Mouse (Mus musculus) G1E (cell line): ENCODE data around the gene Cs. TPM values are rescaled to one million over a fixed set of nuclear protein-coding genes. Genes with fewer than 3 reads are reported as not detected.
A peak's percentile ranks its signal among the peaks of the same experiment; 100 is the strongest.

Experiments
- ATAC-seq: 2 replicates; pipeline ENCODE4 v1.8.0; 2016; ENCODE audit warnings: mild to moderate bottlenecking; ENCODE audit not compliant: insufficient number of reproducible peaks, poor library complexity, low FRiP score, severe bottlenecking; ENCODE audit errors: extremely low read depth
- DNase-seq: peaks from one replicate; pipeline ENCODE4 v3.0.0; 2012; ENCODE audit warnings: low spot score
- H3K27me3 ChIP-seq: 2 replicates; pipeline ENCODE4 v1.6.1; 2012; ENCODE audit warnings: mild to moderate bottlenecking, low read length, inconsistent platforms; ENCODE audit not compliant: insufficient read depth
- H3K36me3 ChIP-seq: replicated peaks from 2 replicates; pipeline ENCODE3; 2012; ENCODE audit warnings: mild to moderate bottlenecking, inconsistent platforms
- H3K4me1 ChIP-seq: 2 replicates; pipeline ENCODE4 v1.6.1; 2012; ENCODE audit warnings: low read depth, low read length, inconsistent platforms, mixed read lengths; ENCODE audit not compliant: insufficient read depth
- H3K4me3 ChIP-seq: 2 replicates; pipeline ENCODE4 v1.5.1; 2012; ENCODE audit warnings: low read depth, mild to moderate bottlenecking, inconsistent platforms, low read length, moderate library complexity, mixed read lengths
- H3K9me3 ChIP-seq: replicated peaks from 2 replicates; pipeline ENCODE4 v1.6.1; 2012; ENCODE audit warnings: inconsistent platforms
- CTCF ChIP-seq: IDR thresholded peaks from 2 replicates; pipeline ENCODE4 v1.5.1; 2012; ENCODE audit warnings: low read depth, low read length, inconsistent platforms, mixed read lengths
- GATA1 ChIP-seq: IDR thresholded peaks from 2 replicates; pipeline ENCODE4 v1.6.1; 2012; ENCODE audit warnings: borderline replicate concordance, low read length, inconsistent platforms, mixed read lengths
- GATA2 ChIP-seq: IDR thresholded peaks from 2 replicates; pipeline ENCODE4 v1.6.1; 2012; ENCODE audit warnings: low read depth, low read length, inconsistent platforms, borderline replicate concordance
- POLR2AphosphoS5 ChIP-seq: IDR thresholded peaks from 2 replicates; pipeline ENCODE4 v1.6.1; 2012; ENCODE audit warnings: low read depth, low read length, inconsistent platforms; ENCODE audit not compliant: insufficient replicate concordance
- TAL1 ChIP-seq: conservative IDR thresholded peaks from 2 replicates; pipeline ENCODE4 v1.6.1; 2012; ENCODE audit warnings: low read depth, low read length, inconsistent platforms, mixed read lengths
- polyA plus RNA-seq: library from polyadenylated mRNA; stranded (reverse); fragments of >175 nt; gene quantifications from 2 replicates; pipeline ENCODE4 v1.2.3, GENCODE M21; 2012
- total RNA-seq, 2 experiments: library from RNA; stranded (forward) in 1 of 2; stranded (reverse) in 1 of 2; fragments of 200-1000 nt in 1 of 2; fragments of >200 nt in 1 of 2; fragmentation: Nextera tagmentation in 1 of 2; gene quantifications; 2 replicates each; pipeline ENCODE4 v1.2.3; 2014 to 2017

The Cs gene
- total and polyA plus RNA-seq, 3 experiments: 56.6 to 323 (median 175) TPM

DNA sequence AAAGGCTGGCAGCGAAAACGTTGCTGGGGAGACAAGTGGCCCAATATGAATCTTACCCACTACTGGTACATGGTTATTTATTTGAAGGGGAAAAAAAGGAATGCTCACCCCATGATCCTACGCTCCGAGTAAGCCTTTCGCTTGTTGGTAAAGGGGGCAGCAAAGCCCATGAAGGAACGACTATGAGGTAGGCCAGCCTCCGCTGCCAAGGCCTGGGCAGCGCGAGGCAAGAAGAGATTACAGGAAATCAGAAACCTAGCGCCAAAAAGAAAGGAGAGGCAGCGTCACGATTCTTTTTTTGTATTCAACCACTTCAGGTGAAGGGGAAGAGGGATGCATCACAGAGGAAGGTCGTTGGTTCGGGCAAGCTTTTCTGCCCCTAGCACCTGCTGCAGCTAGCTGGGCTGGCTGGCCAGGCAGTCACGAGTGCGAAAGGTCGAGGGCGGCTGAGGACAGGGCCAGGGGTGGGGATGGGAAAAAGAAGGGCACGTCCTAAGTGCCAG lies 30.4 kb downstream of the Cs start:
- no peak for ATAC-seq

GRCm38 (mm10) chr10:128368402-128369217 lies 31.1 kb downstream of the Cs start, which contains the start of gene Coq10a:
Gene Coq10a (minus strand): TSS chr10:128368997.
- DNase-seq (peak; percentile 83), ATAC-seq (peak; percentile 76)
- TF ChIP-seq POLR2AphosphoS5 (no peak), CTCF (no peak), GATA1 (no peak), TAL1 (no peak), GATA2 (no peak)
- Histone ChIP-seq H3K36me3 (peaks cover 25% of the 10 kb centered on the region), H3K9me3 (no peaks in the 10 kb centered on the region), H3K4me3 (peak within 1 kb of the TSS; percentile 82), H3K27me3 (no peaks in the 10 kb centered on the region), H3K4me1 (peaks cover 56% of the 10 kb centered on the region)

More for the DNA sequence above, 30.4 kb downstream of the Cs start:
- TF ChIP-seq GATA1 (no peak), GATA2 (no peak), CTCF (no peak), TAL1 (no peak), POLR2AphosphoS5 (no peak)
- Histone ChIP-seq H3K27me3 (no peaks in the 10 kb centered on the region), H3K9me3 (no peaks in the 10 kb centered on the region), H3K4me1 (peaks cover 50% of the 10 kb centered on the region), H3K4me3 (peak overlapping the region; percentile 82), H3K36me3 (peaks cover 31% of the 10 kb centered on the region)
- no peak for DNase-seq

GRCm38 (mm10) chr10:128369218-128369543 lies 31.6 kb downstream of the Cs start:
- Histone ChIP-seq H3K9me3 (no peaks in the 10 kb centered on the region), H3K4me1 (peaks cover 57% of the 10 kb centered on the region), H3K4me3 (peak overlapping the region; percentile 82), H3K36me3 (peaks cover 22% of the 10 kb centered on the region), H3K27me3 (no peaks in the 10 kb centered on the region)
- ATAC-seq (no peak), DNase-seq (no peak)
- no peak for TF ChIP-seq GATA1
- no peak for TF ChIP-seq TAL1
- TF ChIP-seq POLR2AphosphoS5: no peak
- no peak for TF ChIP-seq GATA2
- TF ChIP-seq CTCF: no peak

- Histone ChIP-seq H3K4me3 (peak overlapping the region; percentile 82), H3K36me3 (peaks cover 18% of the 10 kb centered on the region), H3K27me3 (no peaks in the 10 kb centered on the region), H3K9me3 (no peaks in the 10 kb centered on the region), H3K4me1 (peaks cover 57% of the 10 kb centered on the region)
- DNase-seq (no peak), ATAC-seq (no peak)
- no peak for TF ChIP-seq CTCF
- no peak for TF ChIP-seq GATA1
- no peak for TF ChIP-seq GATA2
- TF ChIP-seq POLR2AphosphoS5: no peak
- TF ChIP-seq TAL1: no peak
Observed at GRCm38 (mm10) chr10:128369599-128369998, 32.1 kb downstream of the Cs start.

GRCm38 (mm10) chr10:128370021-128370420 lies 32.5 kb downstream of the Cs start:
- no peaks in the 10 kb centered on the region for H3K27me3 ChIP-seq
- no peak overlapping the region for H3K4me3 ChIP-seq
- H3K4me1 ChIP-seq: peaks cover 57% of the 10 kb centered on the region
- DNase-seq: no peak
- no peak for TF ChIP-seq CTCF
- TF ChIP-seq GATA2: no peak
- TF ChIP-seq GATA1: no peak
- no peak for TF ChIP-seq POLR2AphosphoS5
- TF ChIP-seq TAL1: no peak
- H3K9me3 ChIP-seq: no peaks in the 10 kb centered on the region
- H3K36me3 ChIP-seq: peaks cover 15% of the 10 kb centered on the region
- no peak for ATAC-seq

- ATAC-seq (no peak), DNase-seq (no peak)
- Histone ChIP-seq H3K27me3 (no peaks in the 10 kb centered on the region), H3K4me1 (peaks cover 57% of the 10 kb centered on the region), H3K9me3 (no peaks in the 10 kb centered on the region), H3K36me3 (peaks cover 9% of the 10 kb centered on the region), H3K4me3 (no peak overlapping the region)
- TF ChIP-seq TAL1 (no peak), GATA1 (no peak), CTCF (no peak), POLR2AphosphoS5 (no peak)
Observed at GRCm38 (mm10) chr10:128370601-128371000, 33.1 kb downstream of the Cs start.
